Mouse (Mus musculus): ENCODE measurements around the gene Nthl1.

Nthl1 gene

GRCm38 (mm10) chr17:24632167-24632812 is at the start of gene Nthl1, which contains the start of gene Tsc2:
TSS of gene Nthl1 (plus strand) at chr17:24632680.
TSS of gene Tsc2 (minus strand) at chr17:24632630.
- CTCF ChIA-PET: no interaction called here

- CTCF ChIA-PET: interaction anchor here (0.6 kb wide), 2 partner anchors 24 to 332 kb away, joined by 3 to 7 read pairs; partner anchors contain the start of gene Ccnf
These were observed 48.6 kb upstream of the Nthl1 start for GRCm38 (mm10) chr17:24583599-24584460.

DNA sequence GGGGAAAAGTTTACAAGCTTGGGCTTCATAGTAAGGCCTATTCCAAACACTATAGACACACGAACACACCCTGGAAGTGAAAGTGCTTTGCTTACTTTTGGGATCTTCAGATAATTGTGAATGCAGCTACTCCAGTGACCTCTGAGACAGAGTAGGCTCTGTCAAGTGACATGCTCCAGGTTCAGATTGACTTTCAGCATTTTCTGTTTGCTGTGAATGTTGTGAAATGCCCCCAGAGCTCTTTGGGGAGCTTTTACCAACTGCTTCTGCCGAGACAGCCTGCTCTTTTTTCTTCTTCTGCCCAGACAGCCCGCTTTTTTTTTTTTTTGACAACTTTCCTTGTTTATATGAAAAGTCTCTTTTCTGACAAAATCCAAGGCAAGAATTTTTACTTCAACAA is 48.0 kb upstream of the Nthl1 start:
- CTCF ChIA-PET: interaction anchor here (0.6 kb wide), 2 partner anchors 24 to 144 kb away, joined by 3 to 7 read pairs; no protein-coding TSS in a partner anchor

GRCm38 (mm10) chr17:24586532-24586931 is 45.9 kb upstream of the Nthl1 start:
- CTCF ChIA-PET: no interaction called here

DNA sequence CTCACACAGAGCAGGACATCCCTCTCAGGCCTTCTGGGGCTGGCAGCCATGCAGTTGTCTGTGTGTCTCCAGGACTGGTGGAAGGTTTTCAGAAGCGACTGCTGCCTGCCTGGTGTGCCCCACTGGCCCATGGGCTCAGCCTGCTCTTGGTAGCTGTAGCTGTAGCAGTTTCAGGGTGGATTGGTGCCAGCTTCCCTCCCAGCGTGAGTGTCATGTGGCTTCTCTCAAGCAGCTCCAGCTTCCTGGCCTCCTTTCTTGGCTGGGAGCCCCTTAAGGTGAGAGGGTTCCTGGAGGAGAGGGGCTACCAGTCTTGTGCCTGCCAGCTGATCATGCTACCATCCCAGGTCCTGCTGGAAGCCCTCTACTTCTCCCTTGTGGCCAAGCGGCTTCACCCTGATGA is 41.5 kb upstream of the Nthl1 start:
- CTCF ChIA-PET: no interaction called here

DNA sequence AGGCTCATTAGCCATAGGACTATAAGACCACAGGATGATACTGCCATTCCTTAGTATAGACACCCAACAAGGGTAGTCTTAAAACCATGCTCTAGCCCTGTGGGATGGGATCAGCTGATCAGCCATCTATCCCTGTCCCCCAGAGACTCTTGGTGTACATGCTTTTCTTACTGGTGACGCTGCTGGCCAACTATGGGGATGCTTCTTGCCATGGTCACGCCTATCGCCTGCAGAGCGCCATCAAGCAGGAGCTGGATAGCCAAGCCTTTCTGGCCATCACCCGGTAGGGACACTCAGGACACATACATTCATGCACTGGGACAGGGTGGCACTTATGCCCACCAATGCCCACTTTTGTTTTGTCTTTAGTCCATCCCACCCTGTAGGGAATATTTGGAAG is 40.8 kb upstream of the Nthl1 start:
- CTCF ChIA-PET: no interaction called here

GRCm38 (mm10) chr17:24593248-24593647 is 39.2 kb upstream of the Nthl1 start:
- CTCF ChIA-PET: no interaction called here

DNA sequence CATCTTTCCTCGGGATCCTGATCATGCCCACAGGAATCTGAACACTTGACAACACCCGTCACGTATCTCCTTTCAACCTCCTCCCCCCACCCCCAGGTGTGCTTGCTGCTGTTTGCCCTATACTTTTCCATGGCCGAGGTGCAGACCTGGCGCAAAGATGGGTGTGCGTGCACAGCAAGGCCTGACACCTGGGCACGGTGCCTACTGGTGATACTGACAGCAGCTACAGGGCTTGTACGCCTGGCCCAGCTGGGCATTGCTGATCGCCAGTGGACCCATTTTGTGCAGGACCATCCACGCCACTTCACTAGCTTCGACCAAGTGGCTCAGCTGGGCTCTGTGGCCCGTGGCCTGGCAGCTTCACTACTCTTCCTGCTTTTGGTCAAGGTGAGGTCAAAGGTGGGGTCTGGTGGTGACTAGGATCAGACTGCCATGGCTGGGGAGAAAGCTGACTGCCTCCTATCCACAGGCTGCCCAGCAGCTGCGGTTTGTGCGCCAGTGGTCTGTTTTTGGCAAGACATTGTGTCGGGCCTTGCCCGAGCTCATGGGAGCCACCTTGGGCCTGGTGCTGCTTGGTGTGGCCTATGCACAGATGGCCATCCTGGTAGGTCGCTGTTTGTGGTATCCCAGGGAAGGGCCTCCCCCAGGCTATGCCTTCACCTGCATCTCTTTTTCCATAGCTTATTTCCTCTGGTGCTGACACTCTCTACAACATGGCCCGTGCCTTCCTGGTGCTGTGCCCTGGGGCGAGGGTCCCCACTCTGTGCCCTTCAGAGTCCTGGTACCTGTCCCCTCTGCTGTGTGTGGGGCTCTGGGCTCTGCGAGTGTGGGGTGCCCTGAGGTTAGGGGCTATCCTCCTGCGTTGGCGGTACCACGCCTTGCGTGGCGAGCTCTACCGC is 38.2 kb upstream of the Nthl1 start:
- CTCF ChIA-PET: no interaction called here

GRCm38 (mm10) chr17:24595126-24596072 is 37.1 kb upstream of the Nthl1 start:
- CTCF ChIA-PET: no interaction called here

GRCm38 (mm10) chr17:24596073-24596466 is 36.4 kb upstream of the Nthl1 start:
- CTCF ChIA-PET: no interaction called here

GRCm38 (mm10) chr17:24596471-24597183 is 35.9 kb upstream of the Nthl1 start:
- CTCF ChIA-PET: no interaction called here

GRCm38 (mm10) chr17:24597989-24598388 is 34.5 kb upstream of the Nthl1 start:
- CTCF ChIA-PET: interaction anchor here (0.6 kb wide), 1 partner anchor 110 kb away, joined by 3 read pairs; no protein-coding TSS in a partner anchor

GRCm38 (mm10) chr17:24600502-24600901 is 32.0 kb upstream of the Nthl1 start:
- CTCF ChIA-PET: no interaction called here

DNA sequence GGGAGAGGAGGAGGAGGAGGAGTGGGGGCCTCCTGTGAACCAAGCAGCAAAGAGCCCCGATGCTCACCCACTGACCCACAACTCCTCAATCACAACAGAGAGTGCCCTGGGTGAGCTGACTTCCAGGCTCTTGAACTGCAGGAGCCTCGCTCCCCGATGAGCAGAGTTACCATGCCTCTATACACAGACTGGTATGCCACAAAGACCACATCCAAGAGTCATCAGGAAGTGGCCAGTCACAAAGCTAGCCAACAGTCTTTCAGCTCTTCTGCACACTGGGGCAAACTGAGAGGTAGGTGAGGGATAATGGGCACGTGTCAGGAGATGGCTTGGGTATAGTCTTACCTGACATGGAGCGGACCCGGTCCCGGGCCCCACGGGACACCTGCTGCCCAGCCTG is 28.5 kb upstream of the Nthl1 start:
- CTCF ChIA-PET: no interaction called here

GRCm38 (mm10) chr17:24604557-24604956 is 27.9 kb upstream of the Nthl1 start:
- CTCF ChIA-PET: no interaction called here

- CTCF ChIA-PET: interaction anchor here (0.6 kb wide), 1 partner anchor 24 kb away, joined by 7 read pairs; no protein-coding TSS in a partner anchor
These were observed 24.1 kb upstream of the Nthl1 start for GRCm38 (mm10) chr17:24608370-24608769.

GRCm38 (mm10) chr17:24608874-24609273 is 23.6 kb upstream of the Nthl1 start:
- CTCF ChIA-PET: no interaction called here

DNA sequence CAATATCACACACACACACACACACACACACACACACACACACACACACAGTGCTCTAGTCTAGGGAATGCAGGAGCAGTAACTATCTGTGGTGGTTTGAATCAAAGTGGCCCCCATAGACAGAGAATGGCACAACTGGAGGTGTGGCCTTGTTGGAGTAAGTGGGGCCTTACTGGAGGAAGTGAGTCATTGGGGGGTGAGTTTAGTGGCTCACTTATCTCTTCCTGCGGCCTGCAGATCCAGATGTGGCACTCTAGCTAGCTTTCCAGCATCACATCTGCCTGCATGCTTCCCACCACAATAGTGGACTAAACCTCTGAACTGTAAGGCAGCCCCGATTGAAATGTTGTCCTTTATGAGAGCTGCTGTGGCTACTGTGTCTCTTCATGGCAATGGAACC is 21.8 kb upstream of the Nthl1 start:
- CTCF ChIA-PET: interaction anchor here (0.6 kb wide), 1 partner anchor 232 kb away, joined by 5 read pairs; no protein-coding TSS in a partner anchor

DNA sequence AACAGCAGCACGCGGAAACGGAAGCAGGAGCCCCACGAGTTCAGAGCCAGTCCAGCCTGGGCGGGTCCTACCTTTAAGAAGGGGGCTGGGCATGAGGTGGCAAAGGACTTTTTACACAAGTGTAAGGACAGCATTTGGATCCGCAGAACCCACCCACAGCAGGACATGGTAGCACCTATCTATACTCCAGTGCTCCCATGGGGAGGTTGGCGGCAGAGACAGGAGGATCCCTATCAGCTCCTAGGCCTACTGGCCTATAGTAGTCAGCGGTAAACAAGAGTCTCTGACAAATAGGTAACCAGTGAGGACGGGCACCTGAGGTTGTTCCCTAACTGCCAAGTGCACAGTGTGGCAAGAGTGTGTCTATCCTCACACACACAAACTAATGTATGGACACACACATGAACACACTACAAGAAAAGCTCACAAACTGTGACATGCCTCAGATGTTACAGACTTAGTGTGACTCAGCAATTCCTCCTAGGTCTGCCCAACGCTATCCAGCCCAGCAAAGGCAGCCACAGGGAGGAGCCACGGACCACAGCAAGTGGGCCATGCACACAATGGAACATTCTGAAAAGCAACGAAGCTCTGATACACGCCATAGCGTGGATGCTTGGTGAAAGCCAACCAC is 14.8 kb upstream of the Nthl1 start:
- CTCF ChIA-PET: no interaction called here

- CTCF ChIA-PET: no interaction called here
These were observed 7.0 kb upstream of the Nthl1 start for GRCm38 (mm10) chr17:24625472-24625871.

Data from spleen, embryonic (tissue).